Comparison of ENCODE assay signal across 8 mouse cellular contexts in the genomic region with DNA sequence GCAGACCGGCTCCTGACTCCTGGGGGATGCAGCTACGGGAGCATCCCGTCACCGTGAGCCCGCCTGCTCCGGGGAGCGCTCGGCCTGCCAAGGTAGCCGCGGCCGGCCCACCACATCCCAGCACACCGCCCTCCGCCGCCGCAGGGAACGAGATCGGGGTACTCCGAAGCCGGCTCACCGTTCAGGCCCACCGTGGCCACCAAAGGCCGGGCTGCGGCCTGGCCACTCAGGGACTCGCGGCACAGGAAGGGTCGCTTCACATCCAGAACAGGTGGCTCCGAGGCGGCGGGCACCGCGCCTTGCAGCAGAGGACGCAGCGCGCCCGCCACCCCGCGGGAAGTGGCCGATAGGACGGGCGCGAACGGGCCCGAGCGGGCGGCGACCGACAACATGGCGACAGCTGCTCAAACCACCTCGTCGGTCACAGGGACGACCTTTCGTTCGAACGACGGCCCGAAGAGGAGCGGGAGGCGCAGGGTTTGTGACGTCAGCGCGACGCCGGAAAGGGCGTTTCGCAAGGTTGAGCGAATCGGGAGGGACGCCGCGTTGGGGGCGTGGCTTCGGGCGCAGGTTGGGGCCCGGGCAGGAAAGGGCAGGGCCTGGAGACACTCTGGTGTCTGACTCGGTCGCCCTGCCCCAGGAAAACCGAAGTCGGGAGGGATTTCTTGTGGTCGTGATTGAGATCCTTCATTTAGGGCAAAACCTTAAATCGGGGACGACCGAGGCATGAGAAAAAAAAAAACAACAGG. TPM values are rescaled to one million over a fixed set of nuclear protein-coding genes. Genes with fewer than 3 reads are reported as not detected.
DNase-seq lines count a peak whose midpoint lies in the region; ATAC-seq and TF ChIP-seq lines count a peak whose summit lies in the region.

TSS of gene Uqcrfs1 (minus strand) at position 507 of the 749 bp plus-strand sequence.

- peak; percentile 94 for TF ChIP-seq POLR2A in lung, adult 2 months (IDR thresholded peaks at IDR 0.05; ENCODE audit: borderline replicate concordance, extremely low read depth, low read depth, low read length)

- H3K27me3 ChIP-seq in forebrain, embryonic 15.5 days: no peaks in the 10 kb centered on the region

- peaks cover 0 to 2% of the 10 kb centered on the region in 2 experiments; a peak in 1 of 4 replicates for H3K4me1 ChIP-seq in ES-E14 (ENCODE audit: control insufficient read depth in 2 of 2, insufficient read depth in 2 of 2, low read length in 2 of 2, poor library complexity in 1 of 2)
- peaks cover 20% of the 10 kb centered on the region for H3K4me1 ChIP-seq in forebrain, embryonic 15.5 days
- H3K4me1 ChIP-seq in lung, adult 2 months (ENCODE audit: control insufficient read depth, insufficient read depth, low read length): peaks cover 15% of the 10 kb centered on the region

- H3K9me3 ChIP-seq in ES-E14 (ENCODE audit: control insufficient read depth, insufficient read depth, low read depth, low read length): no peaks in the 10 kb centered on the region
- H3K9me3 ChIP-seq in forebrain, embryonic 15.5 days: no peaks in the 10 kb centered on the region

- H3K4me3 ChIP-seq in ES-E14 (ENCODE audit: insufficient read depth in 1 of 2, low read depth in 1 of 2, low read length in 2 of 2, poor library complexity in 1 of 2, severe bottlenecking in 1 of 2): peak within 1 kb of the TSS; percentile 92 to 97
- H3K4me3 ChIP-seq in forebrain, embryonic 15.5 days: peak within 1 kb of the TSS; percentile 96
- peak within 1 kb of the TSS; percentile 91 for H3K4me3 ChIP-seq in lung, adult 2 months (replicated peaks; ENCODE audit: extremely low read depth, low read depth, low read length)

- WGBS in forebrain, embryonic 15.5 days: under 1% methylated on average over 82 of the region's 82 CpGs
- WGBS in lung, adult 2 months: under 1% methylated on average over 82 of the region's 82 CpGs

- H3K36me3 ChIP-seq in ES-E14 (ENCODE audit: control insufficient read depth, insufficient read depth, low read length, poor library complexity, severe bottlenecking): peaks cover 7% of the 10 kb centered on the region
- peaks cover 8% of the 10 kb centered on the region for H3K36me3 ChIP-seq in forebrain, embryonic 15.5 days

- peak within 1 kb of the TSS; percentile 58 for H3K4me2 ChIP-seq in forebrain, embryonic 15.5 days (replicated peaks)

- peak within 1 kb of the TSS; percentile 45; the same call in 1 of the 2 replicates for H3K27ac ChIP-seq in ES-E14 (ENCODE audit: insufficient read depth, low read depth, low read length, poor library complexity, severe bottlenecking)
- H3K27ac ChIP-seq in forebrain, embryonic 15.5 days (replicated peaks): peak within 1 kb of the TSS; percentile 71

- intact Hi-C loops in heart, postnatal 25 days (cut with DNase I): loop anchor here (5.0 to 10.0 kb wide), 2 partner anchors 117 to 450 kb away; no protein-coding TSS in a partner anchor

- TF ChIP-seq CTCF in lung, adult 2 months (IDR thresholded peaks at IDR 0.05; ENCODE audit: insufficient read depth, low read length): no peak

- H3K9ac ChIP-seq in ES-E14 (ENCODE audit: insufficient read depth, low read depth, low read length, poor library complexity, severe bottlenecking): peak within 1 kb of the TSS; percentile 99
- H3K9ac ChIP-seq in forebrain, embryonic 15.5 days (replicated peaks): peak within 1 kb of the TSS; percentile 93

- peak; percentile 99 for ATAC-seq in forebrain, embryonic 15.5 days (replicated peaks)
- peak; percentile 92 for ATAC-seq in neutrophil, adult 5-6 weeks (ENCODE audit: extremely low read depth, insufficient number of reproducible peaks, low FRiP score, poor library complexity, severe bottlenecking)

- in situ Hi-C loops in ES-E14 (cut with MboI; ENCODE audit: low sequenced_read_pairs in 2 of 2, unreplicated experiment in 2 of 2): loop anchor here in 1 of 2 experiments (25.0 kb wide), 2 partner anchors 283 to 458 kb away; no protein-coding TSS in a partner anchor

- peak; percentile 92 for DNase-seq in ES-E14 (ENCODE audit: low read depth, low spot score)
- peak; percentile 97 for DNase-seq in cerebellum, adult 11-12 months
- peak; percentile 91 for DNase-seq in heart, postnatal 25 days (ENCODE audit: low spot score)
- DNase-seq in layer of hippocampus, adult 18-20 months (ENCODE audit: low spot score in 2 of 2): peak; percentile 97
- DNase-seq in lung, adult 2 months: peak; percentile 99
- DNase-seq in thymus, adult 18-20 months: peak; percentile 94 to 95

TF ChIP-seq in ES-E14, 5 proteins besides CTCF, POLR2A, EP300 and RAD21:
- TF ChIP-seq HCFC1 (IDR thresholded peaks at IDR 0.05; ENCODE audit: borderline replicate concordance, insufficient read depth, low read length) (peak; percentile 69; the same call in 1 of the 2 replicates), MAFK (IDR thresholded peaks at IDR 0.05; ENCODE audit: insufficient read depth, low read depth, low read length) (no peak)

RNA-seq across cellular contexts. Expression of gene Uqcrfs1, which starts in this region (rescaled TPM):
- 73.5 and 104 TPM in 2 replicates for total RNA-seq in ES-E14 (2012; rRNA removed)
- polyA plus RNA-seq in forebrain, embryonic 15.5 days (2015; fragmentation: Nextera tagmentation; extraction: Ambion mirVana): 233 and 246 TPM in 2 replicates
- total RNA-seq in heart, postnatal 25 days (2021): 1,000 to 10,000 TPM; 1,260 to 1,275 TPM
- 100 to 1,000 TPM; 152 to 156 TPM for total RNA-seq in layer of hippocampus, adult 18-20 months (2021)
- 93.1 and 111 TPM in 2 replicates for polyA plus RNA-seq in lung, adult 2 months (2012; rRNA removed)
- 51.8 and 57.1 TPM in 2 replicates for total RNA-seq in neutrophil, adult 5-6 weeks (2017)

Comparison
In these comparisons a context has a peak if more than half of its experiments do, and no peak if none do; other contexts are left out.
1. Peak in every context shown above with its lines: DNase-seq, ATAC-seq, H3K4me3 ChIP-seq and H3K27ac ChIP-seq.
2. RNA of gene Uqcrfs1 (total RNA-seq): 1,260 to 1,275 TPM in heart, postnatal 25 days; 152 to 156 TPM in layer of hippocampus, adult 18-20 months, 73.5 to 104 TPM in ES-E14 and 51.8 to 57.1 TPM in neutrophil, adult 5-6 weeks; every median in the first group is over 4 times any median in the second.